Mouse (Mus musculus) embryo, embryonic 10.5 days (tissue): Measurements from ENCODE around the gene Limch1.

Source experiments
- DNase-seq: peaks from one replicate; pipeline ENCODE4 v3.0.0-alpha.2; 2015; ENCODE audit warnings: low spot score

Gene Limch1

GRCm38 (mm10) chr5:66881901-66882341 lies 136.3 kb downstream of the Limch1 start:
- DNase-seq: peak; percentile 68

GRCm38 (mm10) chr5:66882718-66883117 lies 137.1 kb downstream of the Limch1 start:
- DNase-seq: peak; percentile 25

GRCm38 (mm10) chr5:66884505-66884904 lies 138.9 kb downstream of the Limch1 start:
- no peak for DNase-seq

GRCm38 (mm10) chr5:66886410-66887120 lies 140.9 kb downstream of the Limch1 start:
- no peak for DNase-seq

- no peak for DNase-seq
Observed at GRCm38 (mm10) chr5:66888061-66888460, 142.4 kb downstream of the Limch1 start.

- no peak for DNase-seq
Observed at GRCm38 (mm10) chr5:66889337-66889736, 143.7 kb downstream of the Limch1 start.

- DNase-seq: no peak
Observed at GRCm38 (mm10) chr5:66895440-66896120, 150.0 kb downstream of the Limch1 start.

- no peak for DNase-seq
Observed at GRCm38 (mm10) chr5:66897584-66897983, 152.0 kb downstream of the Limch1 start.

GRCm38 (mm10) chr5:66898252-66898651 lies 152.6 kb downstream of the Limch1 start:
- no peak for DNase-seq

GRCm38 (mm10) chr5:66898811-66899430 lies 153.3 kb downstream of the Limch1 start:
- no peak for DNase-seq

GRCm38 (mm10) chr5:66901116-66901515 lies 155.5 kb downstream of the Limch1 start:
- no peak for DNase-seq

- DNase-seq: no peak
Observed at GRCm38 (mm10) chr5:66904835-66905234, 159.2 kb downstream of the Limch1 start.

- no peak for DNase-seq
Observed at GRCm38 (mm10) chr5:66908883-66909282, 163.3 kb downstream of the Limch1 start.

GRCm38 (mm10) chr5:66909962-66910361 lies 164.3 kb downstream of the Limch1 start:
- peak; percentile 35 for DNase-seq

GRCm38 (mm10) chr5:66910610-66911009 lies 165.0 kb downstream of the Limch1 start:
- DNase-seq: no peak

- DNase-seq: no peak
Observed at GRCm38 (mm10) chr5:66911068-66911467, 165.4 kb downstream of the Limch1 start.

GRCm38 (mm10) chr5:66913791-66914190 lies 168.2 kb downstream of the Limch1 start:
- DNase-seq: no peak

- no peak for DNase-seq
Observed at GRCm38 (mm10) chr5:66917353-66918315, 172.0 kb downstream of the Limch1 start.

- DNase-seq: peak; percentile 69
Observed at GRCm38 (mm10) chr5:66918316-66919305, 173.0 kb downstream of the Limch1 start.

- no peak for DNase-seq
Observed at GRCm38 (mm10) chr5:66922582-66922981, 177.0 kb downstream of the Limch1 start.

GRCm38 (mm10) chr5:66929291-66929690 lies 183.7 kb downstream of the Limch1 start:
- DNase-seq: no peak
